10 mouse cellular contexts compared by ENCODE assay signal in the genomic region with DNA sequence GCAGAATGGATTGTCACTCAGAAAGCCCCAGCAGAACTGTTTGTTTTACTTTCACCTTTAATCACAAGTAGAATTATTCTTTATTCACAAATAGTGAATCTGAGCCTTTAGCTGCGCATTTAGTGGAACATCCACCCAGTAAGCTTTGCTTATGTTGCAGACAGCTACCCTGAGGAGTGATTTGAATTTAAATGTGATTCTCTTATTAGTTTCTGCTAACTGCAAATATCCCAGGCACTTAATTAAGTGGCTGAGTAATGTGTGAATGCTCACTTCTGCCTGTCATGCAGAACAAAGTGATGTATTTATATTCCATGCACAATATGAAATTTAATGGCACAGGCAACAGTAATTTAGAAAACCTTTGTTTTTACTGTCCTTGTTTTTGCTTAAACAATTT.
DNase-seq lines count a peak whose midpoint lies in the region; ATAC-seq lines count a peak whose summit lies in the region.
"Had no signal": no experiment of that assay in that cellular context is flagged by ENCODE, and none has a peak within 500 bp of the region (broad histone marks: within the 10 kb centered on the region; RNA-seq: fewer than 3 reads in every experiment).

No protein-coding gene starts in this region.

- H3K27ac ChIP-seq in forebrain, embryonic 11.5 days (ENCODE audit: low read depth, low read length) = no peak overlapping the region
- H3K27ac ChIP-seq in forebrain, embryonic 10.5 days = no peak overlapping the region
- peak overlapping the region; percentile 38; the same call in 1 of the 2 replicates for H3K27ac ChIP-seq in forebrain, embryonic 16.5 days (ENCODE audit: low read length)
- H3K27ac ChIP-seq in midbrain, embryonic 14.5 days (replicated peaks; ENCODE audit: low read depth, low read length) = peak overlapping the region; percentile 85
- H3K27ac ChIP-seq: kidney, postnatal 0 days had no signal

- DNase-seq in forebrain, embryonic 11.5 days (ENCODE audit: low spot score) = no peak
- no peak for DNase-seq in forebrain, embryonic 10.5 days (ENCODE audit: extremely low spot score, low spot score)
- DNase-seq in Muller cell, postnatal 12 days (ENCODE audit: inconsistent ontology term) = peak; percentile 57
- peak; percentile 67 for DNase-seq in midbrain, embryonic 14.5 days
- DNase-seq in natural killer cell, adult 2 months (ENCODE audit: low spot score in 2 of 2) = no peak
- DNase-seq in thymus, adult 18-20 months = no peak
- DNase-seq: lung, adult 18-20 months had no signal

- no peak overlapping the region for H3K9ac ChIP-seq in forebrain, embryonic 11.5 days (ENCODE audit: low read length)
- H3K9ac ChIP-seq in forebrain, embryonic 16.5 days (replicated peaks; ENCODE audit: low read depth, low read length) = no peak overlapping the region
- peak overlapping the region; percentile 28; the same call in 1 of the 2 replicates for H3K9ac ChIP-seq in midbrain, embryonic 14.5 days (replicated peaks; ENCODE audit: low read length)

- no peaks in the 10 kb centered on the region for H3K36me3 ChIP-seq in forebrain, embryonic 11.5 days (ENCODE audit: control insufficient read depth, insufficient read depth, low read length)
- no peaks in the 10 kb centered on the region for H3K36me3 ChIP-seq in forebrain, embryonic 10.5 days (replicated peaks)
- no peaks in the 10 kb centered on the region for H3K36me3 ChIP-seq in forebrain, embryonic 16.5 days (ENCODE audit: control insufficient read depth, insufficient read depth)
- no peaks in the 10 kb centered on the region for H3K36me3 ChIP-seq in midbrain, embryonic 14.5 days (ENCODE audit: control insufficient read depth, insufficient read depth, low read length)

- peak overlapping the region; percentile 1; the same call in 1 of the 2 replicates for H3K4me2 ChIP-seq in forebrain, embryonic 11.5 days (ENCODE audit: low read depth, low read length, severe bottlenecking)
- peak overlapping the region; percentile 34 for H3K4me2 ChIP-seq in forebrain, embryonic 16.5 days (ENCODE audit: low read length)
- peak overlapping the region; percentile 37 for H3K4me2 ChIP-seq in midbrain, embryonic 14.5 days (ENCODE audit: low read length)

- H3K4me3 ChIP-seq in forebrain, embryonic 11.5 days (ENCODE audit: low read depth, low read length) = no peak overlapping the region
- no peak overlapping the region for H3K4me3 ChIP-seq in forebrain, embryonic 10.5 days
- H3K4me3 ChIP-seq in forebrain, embryonic 16.5 days (replicated peaks; ENCODE audit: low read length) = no peak overlapping the region
- no peak overlapping the region for H3K4me3 ChIP-seq in midbrain, embryonic 14.5 days (replicated peaks; ENCODE audit: low read depth, low read length)

- peaks cover 6% of the 10 kb centered on the region; the same call in 1 of the 2 replicates for H3K4me1 ChIP-seq in forebrain, embryonic 11.5 days (replicated peaks; ENCODE audit: control insufficient read depth, insufficient read depth, low read length)
- H3K4me1 ChIP-seq in forebrain, embryonic 10.5 days = peaks cover 28% of the 10 kb centered on the region
- H3K4me1 ChIP-seq in forebrain, embryonic 16.5 days (replicated peaks; ENCODE audit: control insufficient read depth, insufficient read depth, low read length) = peaks cover 23% of the 10 kb centered on the region
- peaks cover 26% of the 10 kb centered on the region for H3K4me1 ChIP-seq in midbrain, embryonic 14.5 days (ENCODE audit: control insufficient read depth, insufficient read depth, low read length)

- H3K27me3 ChIP-seq in forebrain, embryonic 11.5 days (ENCODE audit: control insufficient read depth, insufficient read depth, low read length) = no peaks in the 10 kb centered on the region
- peaks cover 9% of the 10 kb centered on the region; the same call in 1 of the 2 replicates for H3K27me3 ChIP-seq in forebrain, embryonic 10.5 days (ENCODE audit: poor library complexity, severe bottlenecking)
- peaks cover 8% of the 10 kb centered on the region for H3K27me3 ChIP-seq in forebrain, embryonic 16.5 days (replicated peaks; ENCODE audit: control insufficient read depth, insufficient read depth, low read length)
- H3K27me3 ChIP-seq in midbrain, embryonic 14.5 days (ENCODE audit: control insufficient read depth, insufficient read depth, low read length) = no peaks in the 10 kb centered on the region

- WGBS in forebrain, embryonic 11.5 days = 9% methylated on average over 1 of the region's 1 CpGs
- 35% methylated on average over 1 of the region's 1 CpGs for WGBS in forebrain, embryonic 10.5 days
- 3% methylated on average over 1 of the region's 1 CpGs for WGBS in forebrain, embryonic 16.5 days
- WGBS in midbrain, embryonic 14.5 days = 27% methylated on average over 1 of the region's 1 CpGs

- ATAC-seq in forebrain, embryonic 11.5 days (replicated peaks; ENCODE audit: low FRiP score) = peak; percentile 31; the same call in 1 of the 2 replicates
- peak; percentile 59 for ATAC-seq in forebrain, embryonic 16.5 days
- peak; percentile 32; the same call in 1 of the 2 replicates for ATAC-seq in midbrain, embryonic 14.5 days (ENCODE audit: low FRiP score, low TSS enrichment)
- no peak for ATAC-seq in frontal cortex, adult (ENCODE audit: low TSS enrichment)

- H3K9me3 ChIP-seq in forebrain, embryonic 11.5 days (ENCODE audit: control insufficient read depth, low read length) = no peaks in the 10 kb centered on the region
- no peaks in the 10 kb centered on the region for H3K9me3 ChIP-seq in forebrain, embryonic 10.5 days
- H3K9me3 ChIP-seq in forebrain, embryonic 16.5 days (ENCODE audit: control insufficient read depth, low read length) = no peaks in the 10 kb centered on the region
- H3K9me3 ChIP-seq in midbrain, embryonic 14.5 days (ENCODE audit: control insufficient read depth, low read length) = no peaks in the 10 kb centered on the region

Comparison
In these comparisons a context has a peak if more than half of its experiments do, and no peak if none do; other contexts are left out.
1. H3K27ac ChIP-seq: peak in forebrain, embryonic 16.5 days (single experiment) and midbrain, embryonic 14.5 days (single experiment); none in forebrain, embryonic 11.5 days (single experiment) and forebrain, embryonic 10.5 days (single experiment).
2. DNase-seq: peak in Muller cell, postnatal 12 days (single experiment) and midbrain, embryonic 14.5 days (single experiment); none in forebrain, embryonic 11.5 days (single experiment), forebrain, embryonic 10.5 days (single experiment), natural killer cell, adult 2 months (0 of 2) and thymus, adult 18-20 months (0 of 2).
3. Peak in every context shown above with its lines, with median percentiles within 50 percentile points of each other: H3K4me2 ChIP-seq.